Mouse (Mus musculus) stomach, embryonic 14.5 days (tissue): ENCODE data around the gene Klc1. TPM values are rescaled to one million over a fixed set of nuclear protein-coding genes. Genes with fewer than 3 reads are reported as not detected.
A peak's percentile ranks its signal among the peaks of the same experiment; 100 is the strongest.

Experiments used
- ATAC-seq: fragments of 200-750 bp; cut with Nextera tagmentation; 2 replicates; pipeline ENCODE4 v1.8.0; 2017; ENCODE audit warnings: low read depth, moderate TSS enrichment; ENCODE audit not compliant: insufficient number of reproducible peaks, insufficient read depth, low FRiP score
- H3K27ac ChIP-seq: fragments of 300-500 bp; sonication (generic); 2 replicates; pipeline ENCODE4 v1.5.1; 2014; ENCODE audit warnings: mild to moderate bottlenecking, low read length, moderate library complexity, mixed read lengths
- H3K27me3 ChIP-seq: fragments of 300-500 bp; sonication (generic); 2 replicates; pipeline ENCODE4 v1.6.1; 2014; ENCODE audit warnings: low read length, control low read depth, mixed read lengths; ENCODE audit not compliant: control insufficient read depth, insufficient read depth
- H3K36me3 ChIP-seq: fragments of 300-500 bp; sonication (generic); 2 replicates; pipeline ENCODE4 v1.6.1; 2014; ENCODE audit warnings: mild to moderate bottlenecking, control low read depth, low read length, moderate library complexity, mixed read lengths; ENCODE audit not compliant: control insufficient read depth, insufficient read depth
- H3K4me1 ChIP-seq: fragments of 300-500 bp; sonication (generic); 2 replicates; pipeline ENCODE4 v1.6.1; 2014; ENCODE audit warnings: low read length, control low read depth, mixed read lengths; ENCODE audit not compliant: control insufficient read depth, insufficient read depth
- H3K4me2 ChIP-seq: fragments of 300-500 bp; sonication (generic); replicated peaks from 2 replicates; pipeline ENCODE4 v1.6.1; 2014; ENCODE audit warnings: low read depth, low read length, control low read depth
- H3K4me3 ChIP-seq: fragments of 300-500 bp; sonication (generic); 2 replicates; pipeline ENCODE4 v1.5.1; 2014; ENCODE audit warnings: low read depth, low read length, control low read depth
- H3K9ac ChIP-seq: fragments of 300-500 bp; sonication (generic); replicated peaks from 2 replicates; pipeline ENCODE4 v1.6.1; 2014; ENCODE audit warnings: low read depth, mild to moderate bottlenecking, control low read depth, low read length, moderate library complexity, mixed read lengths
- H3K9me3 ChIP-seq: fragments of 300-500 bp; sonication (generic); 2 replicates; pipeline ENCODE4 v1.6.1; 2016; ENCODE audit warnings: low read depth, low read length, control low read depth; ENCODE audit not compliant: control insufficient read depth
- WGBS: fragments of 180-500 bp; shearing (Covaris S2); extraction: QIAGEN DNeasy Blood & Tissue Kit; methylation state at CpG from one replicate; pipeline ENCODE4 v1.1.7; 2014; 5-methylcytosine and 5-hydroxymethylcytosine counted together
- polyA plus RNA-seq: library from polyadenylated mRNA; unstranded; fragments of >200 nt; fragmentation: Nextera tagmentation; extraction: Ambion mirVana; gene quantifications from 2 replicates; pipeline ENCODE4 v1.2.1, GENCODE M21; 2014

The Klc1 gene
- polyA plus RNA-seq, 1 experiment from 2014 or later = 120 TPM

DNA sequence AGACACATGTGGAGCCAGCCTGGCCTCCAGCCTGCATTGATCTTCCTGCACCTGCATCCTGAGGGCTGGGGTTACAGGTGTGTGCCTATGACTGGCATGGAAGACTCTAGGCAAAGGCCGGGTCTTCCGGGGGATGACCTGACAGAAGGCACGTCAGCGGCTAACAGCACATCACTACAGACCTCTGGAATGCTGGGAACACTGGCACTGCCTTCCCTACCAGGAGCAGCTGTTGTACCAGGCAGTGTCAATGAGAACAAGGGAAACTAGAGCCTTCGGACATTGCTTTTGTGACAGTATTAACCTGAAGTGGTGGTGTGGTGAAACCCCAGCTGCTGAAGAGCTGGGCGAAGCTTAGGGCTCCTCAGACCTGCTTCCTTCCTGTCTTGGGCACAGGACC lies 50.1 kb downstream of the Klc1 start:
- H3K9ac ChIP-seq = no peak overlapping the region
- H3K27ac ChIP-seq = no peak overlapping the region
- peaks cover 37% of the 10 kb centered on the region for H3K36me3 ChIP-seq
- no peak for ATAC-seq
- H3K4me2 ChIP-seq = no peak overlapping the region
- no peaks in the 10 kb centered on the region for H3K9me3 ChIP-seq
- peaks cover 14% of the 10 kb centered on the region for H3K4me1 ChIP-seq
- no peak overlapping the region for H3K4me3 ChIP-seq
- 86% methylated on average over 6 of the region's 6 CpGs for WGBS
- H3K27me3 ChIP-seq = no peaks in the 10 kb centered on the region

DNA sequence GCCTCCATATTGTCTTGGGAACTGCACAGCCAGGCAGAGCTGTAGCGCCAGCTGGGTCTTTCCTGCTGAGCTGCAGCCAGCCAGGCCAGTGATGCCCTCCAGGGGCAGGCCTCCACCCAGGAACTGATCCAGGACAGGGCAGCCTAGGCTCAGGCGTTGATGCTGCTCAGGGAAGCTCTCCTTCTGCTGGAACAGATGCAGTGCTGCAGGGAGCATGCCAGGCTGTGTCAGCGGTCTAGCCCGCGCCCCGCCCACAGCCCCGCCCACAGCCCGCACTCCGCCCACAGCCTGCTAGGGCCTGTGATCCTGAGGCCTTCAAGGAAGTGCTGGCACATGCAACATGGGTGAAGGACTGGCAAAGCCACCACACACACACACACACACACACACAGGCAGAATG lies 51.1 kb downstream of the Klc1 start:
- Histone ChIP-seq H3K4me2 (no peak overlapping the region), H3K9ac (no peak overlapping the region), H3K36me3 (peaks cover 30% of the 10 kb centered on the region), H3K9me3 (no peaks in the 10 kb centered on the region), H3K27ac (peak overlapping the region; percentile 27; the same call in 1 of the 2 replicates), H3K4me3 (no peak overlapping the region), H3K4me1 (peaks cover 14% of the 10 kb centered on the region), H3K27me3 (no peaks in the 10 kb centered on the region)
- ATAC-seq = peak; percentile 43
- 5% methylated on average over 9 of the region's 9 CpGs for WGBS

DNA sequence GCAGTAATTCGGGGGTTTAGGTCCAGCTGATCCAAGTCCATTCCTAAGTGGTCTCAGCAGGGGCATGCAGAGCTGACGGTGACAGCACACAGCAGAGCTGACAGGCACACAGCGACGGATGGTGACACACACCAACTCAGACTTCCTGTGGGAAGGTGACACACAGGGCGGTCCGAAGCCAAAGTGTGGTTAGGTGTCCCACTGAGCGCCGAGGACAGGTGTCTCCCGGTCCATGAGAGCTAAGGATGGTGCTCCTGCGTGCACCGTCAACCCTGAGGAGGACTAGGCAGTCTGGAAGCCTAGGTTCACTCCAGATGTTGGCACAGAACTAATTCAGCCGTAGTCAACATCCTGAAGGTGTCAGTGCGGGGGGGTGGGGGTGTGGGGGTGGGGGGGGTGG lies 53.4 kb downstream of the Klc1 start:
- no peak for ATAC-seq
- Histone ChIP-seq H3K4me1 (peaks cover 35% of the 10 kb centered on the region), H3K4me2 (no peak overlapping the region), H3K9me3 (no peaks in the 10 kb centered on the region), H3K4me3 (no peak overlapping the region), H3K27ac (no peak overlapping the region), H3K9ac (no peak overlapping the region), H3K36me3 (peaks cover 14% of the 10 kb centered on the region), H3K27me3 (no peaks in the 10 kb centered on the region)
- WGBS = 90% methylated on average over 13 of the region's 13 CpGs

DNA sequence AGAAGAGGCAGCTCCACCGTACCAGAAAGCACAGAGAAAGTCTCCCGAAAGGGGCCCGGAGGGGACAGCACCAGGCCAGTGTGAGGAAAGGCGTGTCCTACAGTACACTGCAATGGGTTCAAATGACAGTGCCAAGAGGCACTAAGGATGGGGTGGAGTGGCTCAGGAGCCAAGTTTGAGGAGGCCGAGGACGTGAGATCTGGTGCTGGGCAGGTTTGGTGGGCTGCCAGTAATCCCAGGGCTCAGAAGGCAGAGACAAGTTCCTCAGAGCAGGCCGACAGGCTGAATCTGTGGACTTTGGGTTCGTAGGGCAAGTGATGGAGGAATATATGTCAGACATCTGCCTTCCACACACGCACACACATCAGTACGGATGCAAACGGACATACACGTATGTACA lies 54.0 kb downstream of the Klc1 start:
- WGBS = 67% methylated on average over 12 of the region's 12 CpGs
- Histone ChIP-seq H3K4me1 (peaks cover 37% of the 10 kb centered on the region), H3K27me3 (no peaks in the 10 kb centered on the region), H3K36me3 (peaks cover 11% of the 10 kb centered on the region), H3K9me3 (no peaks in the 10 kb centered on the region), H3K4me2 (peak overlapping the region; percentile 82), H3K27ac (no peak overlapping the region), H3K4me3 (peak overlapping the region; percentile 69), H3K9ac (peak overlapping the region; percentile 46)
- ATAC-seq = no peak

DNA sequence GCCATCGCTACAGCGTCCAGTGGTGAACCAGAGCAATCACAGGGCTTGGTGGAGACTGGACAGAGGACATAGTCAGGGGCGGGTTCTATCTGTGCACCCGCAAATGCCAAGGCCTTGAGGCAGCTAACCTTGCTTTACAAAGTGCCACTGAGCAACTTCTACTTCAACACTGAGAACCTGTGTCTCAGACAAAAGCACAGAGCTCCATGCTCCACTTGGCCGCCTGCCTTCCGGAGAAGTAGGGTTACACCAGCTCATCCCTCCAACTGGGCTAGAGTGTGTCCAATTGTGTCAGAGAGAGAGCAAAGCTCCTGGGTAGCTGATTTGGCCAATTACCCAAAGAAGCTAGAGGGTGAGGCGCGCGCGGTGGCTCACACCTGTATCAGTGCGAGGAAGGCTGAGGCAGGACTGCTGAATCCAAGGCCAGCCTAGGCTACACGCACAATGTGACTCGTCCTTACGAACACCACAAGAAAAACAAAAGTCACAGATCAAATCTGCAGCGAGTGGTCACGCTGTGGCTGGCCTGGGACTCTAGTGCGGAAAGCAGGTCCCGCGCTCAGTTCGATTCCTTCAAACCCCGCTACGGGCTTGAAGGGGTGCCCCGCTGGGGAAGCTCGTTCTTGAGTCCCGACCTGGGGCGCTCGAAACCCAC lies 54.6 kb downstream of the Klc1 start:
- H3K27ac ChIP-seq = no peak overlapping the region; the same call in 1 of the 2 replicates
- peak overlapping the region; percentile 82 for H3K4me2 ChIP-seq
- H3K9me3 ChIP-seq = no peaks in the 10 kb centered on the region
- peaks cover 5% of the 10 kb centered on the region for H3K36me3 ChIP-seq
- WGBS = 3% methylated on average over 27 of the region's 27 CpGs
- no peaks in the 10 kb centered on the region for H3K27me3 ChIP-seq
- H3K9ac ChIP-seq = peak overlapping the region; percentile 46
- peak overlapping the region; percentile 69 for H3K4me3 ChIP-seq
- peaks cover 39% of the 10 kb centered on the region for H3K4me1 ChIP-seq
- ATAC-seq = no peak

DNA sequence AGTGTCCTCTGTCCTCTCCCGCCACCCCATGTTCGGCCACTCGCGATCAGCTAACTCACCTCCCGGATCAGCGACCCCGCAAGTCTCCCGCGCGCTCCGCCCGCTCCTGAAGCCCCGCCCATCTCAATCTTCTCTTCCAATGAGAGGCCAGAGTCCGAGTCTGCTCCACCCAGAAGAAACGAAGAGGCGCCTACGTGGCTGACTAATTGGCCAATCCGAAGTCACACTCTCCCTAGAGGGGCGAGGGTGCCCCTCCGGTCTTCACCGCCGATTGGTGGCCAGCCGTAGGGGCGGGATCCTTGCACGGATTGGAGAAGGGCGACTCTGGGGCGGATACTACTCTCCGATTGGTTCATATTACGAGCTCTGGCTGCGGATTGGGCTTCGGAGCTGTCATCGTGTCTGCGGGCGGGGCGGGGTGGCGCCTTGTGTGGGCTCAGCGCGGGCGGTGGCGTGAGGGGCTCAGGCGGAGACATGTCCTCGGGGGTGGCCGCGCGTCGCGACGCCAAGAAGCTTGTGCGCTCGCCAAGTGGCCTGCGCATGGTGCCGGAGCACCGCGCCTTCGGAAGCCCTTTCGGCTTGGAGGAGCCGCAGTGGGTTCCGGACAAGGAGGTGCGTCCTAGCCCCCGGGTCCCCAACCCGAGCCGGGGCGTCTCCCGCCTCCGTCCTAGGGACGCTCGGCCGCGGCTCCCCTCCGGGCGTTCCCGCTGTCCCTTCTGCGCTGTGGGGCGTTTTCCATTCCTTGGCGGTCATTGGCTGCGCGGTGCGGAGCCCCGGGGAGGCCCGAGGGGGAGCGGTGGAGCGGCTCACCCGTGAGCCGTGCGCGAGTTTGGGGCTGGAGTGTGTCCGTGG lies 55.3 kb downstream of the Klc1 start, which contains the start of the genes Xrcc3 and Zfyve21:
TSS of gene Xrcc3 (minus strand) at position 108 of the 852 bp plus-strand sequence.
TSS of gene Zfyve21 (plus strand) at position 405 of the 852 bp plus-strand sequence.
- Histone ChIP-seq H3K27me3 (no peaks in the 10 kb centered on the region), H3K4me1 (peaks cover 44% of the 10 kb centered on the region), H3K4me2 (peak within 1 kb of the TSS; percentile 82), H3K4me3 (peak within 1 kb of the TSS; percentile 69), H3K9ac (peak within 1 kb of the TSS; percentile 70), H3K36me3 (no peaks in the 10 kb centered on the region), H3K27ac (peak within 1 kb of the TSS; percentile 94), H3K9me3 (no peaks in the 10 kb centered on the region)
- under 1% methylated on average over 87 of the region's 87 CpGs for WGBS
- ATAC-seq = peak; percentile 98

DNA sequence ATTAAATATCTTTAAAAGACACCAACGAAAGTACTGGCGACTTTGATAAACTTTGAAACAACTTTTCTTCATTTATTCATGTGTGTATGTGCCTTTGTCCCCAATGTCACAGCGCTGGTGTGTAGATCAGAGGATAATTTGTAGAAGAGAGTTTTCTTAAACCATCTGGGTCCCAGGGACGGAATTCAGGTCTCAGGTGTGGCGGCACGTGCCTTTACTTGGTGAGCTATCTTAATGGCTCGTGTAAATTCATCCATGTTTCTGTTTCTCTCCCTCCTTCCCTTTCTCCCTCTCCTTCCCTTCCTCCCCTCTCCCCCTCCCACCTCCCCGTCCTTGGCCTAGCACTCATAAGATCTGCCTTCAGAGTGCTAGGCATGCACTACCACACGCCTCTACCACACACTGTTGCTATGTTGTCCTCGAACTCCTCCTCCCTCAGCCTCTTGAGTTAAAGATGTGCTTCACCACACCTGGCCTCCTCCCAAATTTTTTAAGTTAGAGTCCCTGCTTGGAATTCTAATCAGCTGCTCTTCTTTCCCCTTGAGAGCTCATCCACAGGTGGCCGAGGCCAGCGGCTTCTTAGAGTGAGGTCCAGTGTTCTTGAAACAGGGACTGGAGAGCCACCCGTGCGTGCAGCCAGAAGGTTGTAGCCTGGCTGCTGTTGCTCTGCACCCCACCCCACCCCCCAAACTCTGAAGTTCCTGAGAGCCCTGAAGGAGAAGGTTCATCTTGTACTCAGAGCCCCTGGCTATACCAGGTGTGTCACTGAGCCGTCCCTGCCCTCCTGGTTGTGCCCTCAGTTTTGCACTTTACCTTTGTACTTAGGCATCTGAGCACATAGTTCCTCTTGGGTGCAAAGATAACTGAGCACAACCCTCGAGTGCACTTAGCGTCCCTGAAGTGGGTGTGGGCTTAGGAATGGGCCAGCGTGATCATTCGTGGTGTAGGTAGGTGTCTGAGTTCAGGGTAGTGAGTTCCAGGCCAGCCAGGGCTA lies 56.4 kb downstream of the Klc1 start:
- Histone ChIP-seq H3K9me3 (no peaks in the 10 kb centered on the region), H3K4me1 (peaks cover 39% of the 10 kb centered on the region), H3K27me3 (no peaks in the 10 kb centered on the region), H3K36me3 (no peaks in the 10 kb centered on the region), H3K4me2 (peak overlapping the region; percentile 82), H3K9ac (peak overlapping the region; percentile 70), H3K27ac (peak overlapping the region; percentile 94; the same call in 1 of the 2 replicates), H3K4me3 (peak overlapping the region; percentile 69)
- WGBS = 22% methylated on average over 19 of the region's 19 CpGs
- no peak for ATAC-seq

DNA sequence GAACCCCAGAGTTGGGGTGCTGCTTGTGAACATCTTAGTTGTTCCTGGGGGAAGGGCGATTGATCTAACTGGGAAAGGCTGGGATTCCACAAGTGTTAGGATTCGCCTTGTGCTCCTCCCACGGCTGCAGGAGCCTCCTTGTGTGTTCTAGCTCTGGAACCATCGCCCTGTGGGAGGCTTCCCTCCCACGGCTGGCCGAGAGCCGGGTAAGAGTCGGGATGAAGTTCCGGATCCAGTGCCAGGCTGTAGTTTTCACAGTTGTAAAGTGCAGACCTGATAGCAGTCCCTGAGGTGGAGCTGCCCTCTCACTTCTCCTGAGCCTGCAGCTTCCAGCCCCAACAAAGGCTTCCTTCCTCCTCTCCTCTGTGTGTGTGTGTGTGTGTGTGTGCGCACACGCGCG lies 57.9 kb downstream of the Klc1 start:
- Histone ChIP-seq H3K4me3 (peak overlapping the region; percentile 7; the same call in 1 of the 2 replicates), H3K4me2 (peak overlapping the region; percentile 82), H3K9me3 (no peaks in the 10 kb centered on the region), H3K36me3 (no peaks in the 10 kb centered on the region), H3K27me3 (no peaks in the 10 kb centered on the region), H3K27ac (peak overlapping the region; percentile 29; the same call in 1 of the 2 replicates), H3K9ac (no peak overlapping the region), H3K4me1 (peaks cover 38% of the 10 kb centered on the region)
- ATAC-seq = no peak
- 54% methylated on average over 13 of the region's 13 CpGs for WGBS
